Mouse (Mus musculus) G1E (cell line): ENCODE results near the gene Smco2.

Experiments used
- CTCF ChIP-seq: IDR thresholded peaks from 2 replicates; pipeline ENCODE4 v1.5.1; 2012; ENCODE audit warnings: low read depth, low read length, inconsistent platforms, mixed read lengths
- GATA1 ChIP-seq: IDR thresholded peaks from 2 replicates; pipeline ENCODE4 v1.6.1; 2012; ENCODE audit warnings: borderline replicate concordance, low read length, inconsistent platforms, mixed read lengths
- GATA2 ChIP-seq: IDR thresholded peaks from 2 replicates; pipeline ENCODE4 v1.6.1; 2012; ENCODE audit warnings: low read depth, low read length, inconsistent platforms, borderline replicate concordance
- TAL1 ChIP-seq: conservative IDR thresholded peaks from 2 replicates; pipeline ENCODE4 v1.6.1; 2012; ENCODE audit warnings: low read depth, low read length, inconsistent platforms, mixed read lengths

DNA sequence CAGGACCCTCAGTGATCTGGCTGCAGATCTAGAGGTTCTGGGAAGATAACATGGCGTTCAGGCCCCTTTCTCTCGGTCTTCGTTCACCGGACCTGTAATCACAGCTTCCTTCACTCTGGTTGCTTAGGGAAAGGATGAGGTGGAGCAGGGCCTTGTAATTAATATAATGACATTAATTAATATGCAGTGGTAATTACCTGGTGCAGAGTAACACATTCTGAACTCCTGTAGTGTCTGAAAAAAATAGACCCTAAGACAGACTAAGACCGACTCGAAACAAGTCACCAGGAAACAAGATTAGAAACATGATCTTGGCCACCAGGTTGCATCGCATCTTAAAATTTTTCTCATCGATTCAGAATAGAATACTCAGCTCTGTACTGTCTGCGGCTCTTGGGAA lies 30.0 kb downstream of the Smco2 start:
- no peak for TF ChIP-seq GATA1
- TF ChIP-seq CTCF: no peak
- no peak for TF ChIP-seq GATA2
- TF ChIP-seq TAL1: no peak
